Mouse (Mus musculus): ENCODE measurements around the gene Lhfpl2. TPM values are rescaled to one million over a fixed set of nuclear protein-coding genes. Genes with fewer than 3 reads are reported as not detected.

Gene Lhfpl2
- polyA plus RNA-seq, 1 experiment from 2014 or later = 15.1 TPM

- no peaks in the 10 kb centered on the region for H3K9me3 ChIP-seq (ENCODE audit: control insufficient read depth, low read length)
- H3K4me2 ChIP-seq (ENCODE audit: low read depth, low read length) = no peak overlapping the region
- H3K4me1 ChIP-seq (ENCODE audit: control insufficient read depth, insufficient read depth, low read length) = peaks cover 28% of the 10 kb centered on the region
- no peak overlapping the region for H3K4me3 ChIP-seq (ENCODE audit: low read length)
- no peaks in the 10 kb centered on the region for H3K36me3 ChIP-seq (ENCODE audit: control insufficient read depth, insufficient read depth, low read length)
- peak; percentile 52; the same call in 1 of the 2 replicates for ATAC-seq
- no peak overlapping the region for H3K27ac ChIP-seq (ENCODE audit: low read length)
- no peaks in the 10 kb centered on the region for H3K27me3 ChIP-seq (replicated peaks; ENCODE audit: control insufficient read depth, insufficient read depth, low read length)
- 0 out of 2 replicates have a peak overlapping the region, but pooled peaks have one; percentile 20 for H3K9ac ChIP-seq (ENCODE audit: low read depth, low read length)
- WGBS = 31% methylated on average over 12 of the region's 12 CpGs
Observed at GRCm38 (mm10) chr13:94143063-94143652, 85.6 kb downstream of the Lhfpl2 start.

GRCm38 (mm10) chr13:94144451-94144850 is 86.9 kb downstream of the Lhfpl2 start:
- H3K4me2 ChIP-seq (ENCODE audit: low read depth, low read length) = no peak overlapping the region
- no peaks in the 10 kb centered on the region for H3K9me3 ChIP-seq (ENCODE audit: control insufficient read depth, low read length)
- H3K9ac ChIP-seq (ENCODE audit: low read depth, low read length) = no peak overlapping the region
- H3K4me1 ChIP-seq (ENCODE audit: control insufficient read depth, insufficient read depth, low read length) = peaks cover 33% of the 10 kb centered on the region
- H3K27me3 ChIP-seq (replicated peaks; ENCODE audit: control insufficient read depth, insufficient read depth, low read length) = no peaks in the 10 kb centered on the region
- H3K36me3 ChIP-seq (ENCODE audit: control insufficient read depth, insufficient read depth, low read length) = no peaks in the 10 kb centered on the region
- H3K27ac ChIP-seq (ENCODE audit: low read length) = no peak overlapping the region
- WGBS = 67% methylated on average over 8 of the region's 8 CpGs
- H3K4me3 ChIP-seq (ENCODE audit: low read length) = no peak overlapping the region
- ATAC-seq = no peak

- no peaks in the 10 kb centered on the region for H3K9me3 ChIP-seq (ENCODE audit: control insufficient read depth, low read length)
- H3K27me3 ChIP-seq (replicated peaks; ENCODE audit: control insufficient read depth, insufficient read depth, low read length) = no peaks in the 10 kb centered on the region
- whole genome bisulfite sequencing = 43% methylated on average over 4 of the region's 4 CpGs
- H3K4me2 ChIP-seq (ENCODE audit: low read depth, low read length) = no peak overlapping the region
- H3K36me3 ChIP-seq (ENCODE audit: control insufficient read depth, insufficient read depth, low read length) = no peaks in the 10 kb centered on the region
- H3K9ac ChIP-seq (ENCODE audit: low read depth, low read length) = no peak overlapping the region
- H3K4me3 ChIP-seq (ENCODE audit: low read length) = no peak overlapping the region
- peaks cover 25% of the 10 kb centered on the region for H3K4me1 ChIP-seq (ENCODE audit: control insufficient read depth, insufficient read depth, low read length)
- no peak for ATAC-seq
- H3K27ac ChIP-seq (ENCODE audit: low read length) = no peak overlapping the region
Observed at GRCm38 (mm10) chr13:94147257-94147656, 89.7 kb downstream of the Lhfpl2 start.

- H3K4me3 ChIP-seq (ENCODE audit: low read length) = no peak overlapping the region
- H3K27ac ChIP-seq (ENCODE audit: low read length) = no peak overlapping the region
- no peaks in the 10 kb centered on the region for H3K27me3 ChIP-seq (replicated peaks; ENCODE audit: control insufficient read depth, insufficient read depth, low read length)
- H3K4me1 ChIP-seq (ENCODE audit: control insufficient read depth, insufficient read depth, low read length) = peaks cover 14% of the 10 kb centered on the region
- no peak overlapping the region for H3K9ac ChIP-seq (ENCODE audit: low read depth, low read length)
- H3K36me3 ChIP-seq (ENCODE audit: control insufficient read depth, insufficient read depth, low read length) = no peaks in the 10 kb centered on the region
- H3K4me2 ChIP-seq (ENCODE audit: low read depth, low read length) = no peak overlapping the region
- no peaks in the 10 kb centered on the region for H3K9me3 ChIP-seq (ENCODE audit: control insufficient read depth, low read length)
- 66% methylated on average over 5 of the region's 5 CpGs for WGBS
- no peak for ATAC-seq
Observed at GRCm38 (mm10) chr13:94149006-94149405, 91.4 kb downstream of the Lhfpl2 start.

GRCm38 (mm10) chr13:94149781-94150180 is 92.2 kb downstream of the Lhfpl2 start:
- no peaks in the 10 kb centered on the region for H3K36me3 ChIP-seq (ENCODE audit: control insufficient read depth, insufficient read depth, low read length)
- no peaks in the 10 kb centered on the region for H3K27me3 ChIP-seq (replicated peaks; ENCODE audit: control insufficient read depth, insufficient read depth, low read length)
- no peaks in the 10 kb centered on the region for H3K9me3 ChIP-seq (ENCODE audit: control insufficient read depth, low read length)
- H3K4me1 ChIP-seq (ENCODE audit: control insufficient read depth, insufficient read depth, low read length) = peaks cover 14% of the 10 kb centered on the region
- H3K9ac ChIP-seq (ENCODE audit: low read depth, low read length) = no peak overlapping the region
- H3K4me3 ChIP-seq (ENCODE audit: low read length) = no peak overlapping the region
- no peak for ATAC-seq
- WGBS = 94% methylated on average over 8 of the region's 8 CpGs
- no peak overlapping the region for H3K4me2 ChIP-seq (ENCODE audit: low read depth, low read length)
- no peak overlapping the region for H3K27ac ChIP-seq (ENCODE audit: low read length)

GRCm38 (mm10) chr13:94151308-94151707 is 93.7 kb downstream of the Lhfpl2 start:
- Histone ChIP-seq H3K9me3 (ENCODE audit: control insufficient read depth, low read length) (no peaks in the 10 kb centered on the region), H3K27ac (ENCODE audit: low read length) (no peak overlapping the region), H3K9ac (ENCODE audit: low read depth, low read length) (no peak overlapping the region), H3K27me3 (replicated peaks; ENCODE audit: control insufficient read depth, insufficient read depth, low read length) (no peaks in the 10 kb centered on the region), H3K4me3 (ENCODE audit: low read length) (no peak overlapping the region), H3K4me1 (ENCODE audit: control insufficient read depth, insufficient read depth, low read length) (peaks cover 14% of the 10 kb centered on the region), H3K36me3 (ENCODE audit: control insufficient read depth, insufficient read depth, low read length) (no peaks in the 10 kb centered on the region), H3K4me2 (ENCODE audit: low read depth, low read length) (no peak overlapping the region)
- WGBS = 50% methylated on average over 4 of the region's 4 CpGs
- peak; percentile 63 for ATAC-seq

- Histone ChIP-seq H3K36me3 (ENCODE audit: control insufficient read depth, insufficient read depth, low read length) (no peaks in the 10 kb centered on the region), H3K4me2 (ENCODE audit: low read depth, low read length) (no peak overlapping the region), H3K9me3 (ENCODE audit: control insufficient read depth, low read length) (no peaks in the 10 kb centered on the region), H3K9ac (ENCODE audit: low read depth, low read length) (no peak overlapping the region), H3K27me3 (replicated peaks; ENCODE audit: control insufficient read depth, insufficient read depth, low read length) (no peaks in the 10 kb centered on the region), H3K4me1 (ENCODE audit: control insufficient read depth, insufficient read depth, low read length) (peaks cover 14% of the 10 kb centered on the region), H3K4me3 (ENCODE audit: low read length) (no peak overlapping the region), H3K27ac (ENCODE audit: low read length) (no peak overlapping the region)
- no peak for ATAC-seq
- WGBS = 93% methylated on average over 10 of the region's 10 CpGs
Observed at GRCm38 (mm10) chr13:94152836-94153235, 95.2 kb downstream of the Lhfpl2 start.

GRCm38 (mm10) chr13:94153658-94154057 is 96.1 kb downstream of the Lhfpl2 start:
- Histone ChIP-seq H3K36me3 (ENCODE audit: control insufficient read depth, insufficient read depth, low read length) (no peaks in the 10 kb centered on the region), H3K4me2 (ENCODE audit: low read depth, low read length) (no peak overlapping the region), H3K27ac (ENCODE audit: low read length) (no peak overlapping the region), H3K9me3 (ENCODE audit: control insufficient read depth, low read length) (no peaks in the 10 kb centered on the region), H3K4me1 (ENCODE audit: control insufficient read depth, insufficient read depth, low read length) (peaks cover 13% of the 10 kb centered on the region), H3K4me3 (ENCODE audit: low read length) (no peak overlapping the region), H3K27me3 (replicated peaks; ENCODE audit: control insufficient read depth, insufficient read depth, low read length) (no peaks in the 10 kb centered on the region), H3K9ac (ENCODE audit: low read depth, low read length) (no peak overlapping the region)
- no peak for ATAC-seq
- WGBS = 84% methylated on average over 6 of the region's 6 CpGs

- Histone ChIP-seq H3K9me3 (ENCODE audit: control insufficient read depth, low read length) (no peaks in the 10 kb centered on the region), H3K27me3 (replicated peaks; ENCODE audit: control insufficient read depth, insufficient read depth, low read length) (no peaks in the 10 kb centered on the region), H3K4me1 (ENCODE audit: control insufficient read depth, insufficient read depth, low read length) (peaks cover 18% of the 10 kb centered on the region), H3K9ac (ENCODE audit: low read depth, low read length) (no peak overlapping the region), H3K36me3 (ENCODE audit: control insufficient read depth, insufficient read depth, low read length) (no peaks in the 10 kb centered on the region), H3K27ac (ENCODE audit: low read length) (no peak overlapping the region), H3K4me3 (ENCODE audit: low read length) (no peak overlapping the region), H3K4me2 (ENCODE audit: low read depth, low read length) (no peak overlapping the region)
- ATAC-seq = no peak
- 78% methylated on average over 15 of the region's 15 CpGs for WGBS
Observed at GRCm38 (mm10) chr13:94154512-94155296, 97.1 kb downstream of the Lhfpl2 start.
